9 mouse cellular contexts compared by ENCODE assay signal in the genomic region with DNA sequence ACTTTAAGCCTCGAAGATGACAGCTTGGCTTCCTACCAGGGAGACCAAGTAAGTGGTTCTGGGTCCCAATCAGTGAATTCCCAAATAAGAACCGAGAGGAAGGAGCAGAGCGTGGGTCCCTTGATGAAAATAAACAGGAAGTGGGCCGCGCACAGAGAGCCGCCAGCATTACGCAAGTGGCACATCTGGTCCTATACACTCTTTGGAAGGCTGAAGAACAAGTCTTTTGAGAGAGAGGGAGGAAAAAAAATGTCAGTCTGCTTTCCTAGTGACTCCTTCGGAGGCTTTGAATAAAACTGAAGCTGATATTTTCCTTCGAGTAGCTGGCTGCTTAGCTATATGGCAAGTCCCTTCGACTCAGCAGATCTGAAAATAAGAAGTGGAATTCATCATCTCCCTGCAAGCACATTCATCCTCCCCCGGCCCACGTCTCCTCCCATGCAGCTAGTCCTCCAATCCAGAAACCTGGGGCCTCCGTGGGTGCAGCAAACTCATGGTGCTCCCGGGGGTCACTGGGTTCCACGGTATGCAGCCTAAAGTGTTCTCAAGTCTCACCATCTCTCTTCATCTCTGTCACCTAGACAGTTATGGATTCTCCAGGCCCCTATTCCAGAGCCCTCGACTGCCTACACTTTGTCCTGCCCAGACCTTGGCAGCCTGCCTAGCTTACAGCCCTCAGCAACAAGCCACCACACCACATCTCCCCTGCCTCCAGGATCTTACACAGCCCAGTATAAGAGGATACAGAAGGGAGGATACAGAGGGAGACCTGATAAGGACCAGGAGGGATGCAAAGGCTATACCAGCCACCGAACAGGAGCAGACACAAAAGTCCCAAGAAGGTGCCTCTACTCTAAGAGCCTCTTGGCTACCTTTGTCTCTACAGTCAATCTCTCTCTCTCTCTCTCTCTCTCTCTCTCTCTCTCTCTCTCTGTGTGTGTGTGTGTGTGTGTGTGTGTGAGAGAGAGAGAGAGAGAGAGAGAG. TPM values are rescaled to one million over a fixed set of nuclear protein-coding genes. Genes with fewer than 3 reads are reported as not detected.
DNase-seq lines count a peak whose midpoint lies in the region; ATAC-seq lines count a peak whose summit lies in the region.
"Had no signal": no experiment of that assay in that cellular context is flagged by ENCODE, and none has a peak within 500 bp of the region (broad histone marks: within the 10 kb centered on the region; RNA-seq: fewer than 3 reads in every experiment).

No protein-coding gene starts in this region.

- 68% methylated on average over 17 of the region's 17 CpGs for WGBS in hindbrain, embryonic 16.5 days
- WGBS in limb, embryonic 11.5 days, result 62% methylated on average over 17 of the region's 17 CpGs

- H3K36me3 ChIP-seq in hindbrain, embryonic 16.5 days (ENCODE audit: control insufficient read depth, insufficient read depth, low read length), result no peaks in the 10 kb centered on the region
- H3K36me3 ChIP-seq in limb, embryonic 11.5 days (ENCODE audit: control insufficient read depth, insufficient read depth, low read length), result no peaks in the 10 kb centered on the region

- DNase-seq in layer of hippocampus, adult 18-20 months (ENCODE audit: low spot score in 2 of 2), result peak; percentile 28 to 55
- no peak for DNase-seq in layer of hippocampus, postnatal 25 days (ENCODE audit: extremely low spot score in 1 of 2, low spot score in 1 of 2)
- peak; percentile 59 to 68 for DNase-seq in frontal cortex, postnatal 14 days (ENCODE audit: low spot score in 2 of 2)
- no peak for DNase-seq in limb, embryonic 11.5 days (ENCODE audit: low spot score)
- DNase-seq in right cerebral cortex, adult 2 months (ENCODE audit: low spot score in 2 of 2), result peak; percentile 77 to 82
- no peak for DNase-seq in cerebellum, adult 9-10 months

- no peaks in the 10 kb centered on the region for H3K27me3 ChIP-seq in hindbrain, embryonic 16.5 days (replicated peaks; ENCODE audit: control insufficient read depth, insufficient read depth, low read length)
- no peaks in the 10 kb centered on the region for H3K27me3 ChIP-seq in limb, embryonic 11.5 days (ENCODE audit: control insufficient read depth, insufficient read depth, low read length)

- no peak overlapping the region for H3K9ac ChIP-seq in hindbrain, embryonic 16.5 days (ENCODE audit: low read depth, low read length)
- H3K9ac ChIP-seq in limb, embryonic 11.5 days (ENCODE audit: low read length), result no peak overlapping the region

- H3K9me3 ChIP-seq in hindbrain, embryonic 16.5 days (ENCODE audit: control insufficient read depth, low read length), result no peaks in the 10 kb centered on the region
- H3K9me3 ChIP-seq in limb, embryonic 11.5 days (ENCODE audit: control insufficient read depth, low read length), result no peaks in the 10 kb centered on the region

- ATAC-seq in hindbrain, embryonic 16.5 days, result no peak
- ATAC-seq in limb, embryonic 11.5 days (ENCODE audit: insufficient number of reproducible peaks, low FRiP score, low TSS enrichment, low read depth), result no peak
- ATAC-seq in inflammation-experienced regulatory T-cells, adult 6 months, result no peak

- H3K27ac ChIP-seq in hindbrain, embryonic 16.5 days (ENCODE audit: low read depth, low read length), result peak overlapping the region; percentile 39; the same call in 1 of the 2 replicates
- peak overlapping the region; percentile 47; the same call in 1 of the 2 replicates for H3K27ac ChIP-seq in limb, embryonic 11.5 days (replicated peaks; ENCODE audit: low read depth, low read length)

- H3K4me2 ChIP-seq in hindbrain, embryonic 16.5 days (ENCODE audit: low read length), result no peak overlapping the region
- no peak overlapping the region for H3K4me2 ChIP-seq in limb, embryonic 11.5 days (ENCODE audit: low read depth, severe bottlenecking)

- H3K4me3 ChIP-seq in hindbrain, embryonic 16.5 days (ENCODE audit: low read length), result no peak overlapping the region
- no peak overlapping the region for H3K4me3 ChIP-seq in limb, embryonic 11.5 days (ENCODE audit: low read depth, low read length)

- H3K4me1 ChIP-seq in hindbrain, embryonic 16.5 days (ENCODE audit: control insufficient read depth, insufficient read depth, low read depth, low read length), result peaks cover 2% of the 10 kb centered on the region; the same call in 1 of the 2 replicates
- peaks cover 38% of the 10 kb centered on the region for H3K4me1 ChIP-seq in limb, embryonic 11.5 days (ENCODE audit: control insufficient read depth, insufficient read depth, low read length)

RNA-seq across cellular contexts. Expression of a gene that starts 43.8 kb away (rescaled TPM):
- total RNA-seq in layer of hippocampus, adult 18-20 months (2021), result 1 to 10 TPM; 2.8 to 3.8 TPM
- 1 to 10 TPM; 1.4 to 2.1 TPM for total RNA-seq in layer of hippocampus, postnatal 25 days (2021)
- 0.07 TPM in 1 of 2 replicates, not detected in the other for polyA plus RNA-seq in hindbrain, embryonic 16.5 days (2015; fragmentation: Nextera tagmentation; extraction: Ambion mirVana)
- 0.28 and 0.72 TPM in 2 replicates for polyA plus RNA-seq in limb, embryonic 11.5 days (2014; fragmentation: Nextera tagmentation; extraction: Ambion mirVana)
- not detected for polyA plus RNA-seq in inflammation-experienced regulatory T-cells, adult 6 months (2017; shearing (Covaris generic))
- total RNA-seq: MEL had no signal

Comparison
In these comparisons a context has a peak if more than half of its experiments do, and no peak if none do; other contexts are left out.
1. DNase-seq: peak in layer of hippocampus, adult 18-20 months (2 of 2), frontal cortex, postnatal 14 days (2 of 2) and right cerebral cortex, adult 2 months (2 of 2); none in layer of hippocampus, postnatal 25 days (0 of 2), limb, embryonic 11.5 days (single experiment) and cerebellum, adult 9-10 months (single experiment).